Mouse (Mus musculus): ENCODE measurements around the gene Lin28a. TPM values are rescaled to one million over a fixed set of nuclear protein-coding genes. Genes with fewer than 3 reads are reported as not detected.

The Lin28a gene
- polyA plus RNA-seq, 1 experiment from 2014 or later = 0.16 TPM

- H3K36me3 ChIP-seq (ENCODE audit: control insufficient read depth, insufficient read depth, low read length) = peaks cover 36% of the 10 kb centered on the region
- 76% methylated on average over 8 of the region's 8 CpGs for WGBS
- no peak for ATAC-seq (ENCODE audit: insufficient number of reproducible peaks, insufficient read depth, low FRiP score, low read depth)
These were observed 46.9 kb downstream of the Lin28a start for GRCm38 (mm10) chr4:133971741-133972140.

GRCm38 (mm10) chr4:133970876-133971275 lies 47.8 kb downstream of the Lin28a start:
- WGBS = 90% methylated on average over 13 of the region's 13 CpGs
- H3K36me3 ChIP-seq (ENCODE audit: control insufficient read depth, insufficient read depth, low read length) = peaks cover 40% of the 10 kb centered on the region
- H3K9ac ChIP-seq (ENCODE audit: low read length) = no peak overlapping the region
- peaks cover 11 to 19% of the 10 kb centered on the region in 2 experiments for H3K4me1 ChIP-seq (ENCODE audit: control insufficient read depth in 2 of 2, insufficient read depth in 2 of 2, low read length in 2 of 2)
- H3K27me3 ChIP-seq (ENCODE audit: control insufficient read depth, insufficient read depth, low read length) = no peaks in the 10 kb centered on the region
- no peak overlapping the region for H3K4me2 ChIP-seq (ENCODE audit: low read length)
- ATAC-seq (ENCODE audit: insufficient number of reproducible peaks, insufficient read depth, low FRiP score, low read depth) = no peak
- H3K27ac ChIP-seq (replicated peaks in 1 of 2; ENCODE audit: control insufficient read depth in 1 of 2, insufficient read depth in 1 of 2, low read depth in 2 of 2, low read length in 2 of 2) = no peak overlapping the region
- H3K4me3 ChIP-seq (ENCODE audit: control insufficient read depth in 1 of 2, insufficient read depth in 1 of 2, low read depth in 1 of 2, low read length in 2 of 2) = no peak overlapping the region
- H3K9me3 ChIP-seq (ENCODE audit: control insufficient read depth, low read length) = no peaks in the 10 kb centered on the region

More at GRCm38 (mm10) chr4:133971741-133972140, 46.9 kb downstream of the Lin28a start:
- H3K4me1 ChIP-seq (ENCODE audit: control insufficient read depth in 2 of 2, insufficient read depth in 2 of 2, low read length in 2 of 2) = peaks cover 8 to 10% of the 10 kb centered on the region in 2 experiments; a peak in 3 of 4 replicates
- no peaks in the 10 kb centered on the region for H3K9me3 ChIP-seq (ENCODE audit: control insufficient read depth, low read length)
- no peaks in the 10 kb centered on the region for H3K27me3 ChIP-seq (ENCODE audit: control insufficient read depth, insufficient read depth, low read length)
- H3K27ac ChIP-seq (replicated peaks in 1 of 2; ENCODE audit: control insufficient read depth in 1 of 2, insufficient read depth in 1 of 2, low read depth in 2 of 2, low read length in 2 of 2) = no peak overlapping the region
- no peak overlapping the region for H3K4me2 ChIP-seq (ENCODE audit: low read length)
- H3K9ac ChIP-seq (ENCODE audit: low read length) = no peak overlapping the region
- no peak overlapping the region for H3K4me3 ChIP-seq (ENCODE audit: control insufficient read depth in 1 of 2, insufficient read depth in 1 of 2, low read depth in 1 of 2, low read length in 2 of 2)

- H3K9ac ChIP-seq (ENCODE audit: low read length) = no peak overlapping the region
- no peak for ATAC-seq (ENCODE audit: insufficient number of reproducible peaks, insufficient read depth, low FRiP score, low read depth)
- no peak overlapping the region for H3K27ac ChIP-seq (replicated peaks in 1 of 2; ENCODE audit: control insufficient read depth in 1 of 2, insufficient read depth in 1 of 2, low read depth in 2 of 2, low read length in 2 of 2)
- H3K27me3 ChIP-seq (ENCODE audit: control insufficient read depth, insufficient read depth, low read length) = no peaks in the 10 kb centered on the region
- no peak overlapping the region for H3K4me3 ChIP-seq (ENCODE audit: control insufficient read depth in 1 of 2, insufficient read depth in 1 of 2, low read depth in 1 of 2, low read length in 2 of 2)
- H3K36me3 ChIP-seq (ENCODE audit: control insufficient read depth, insufficient read depth, low read length) = peaks cover 45% of the 10 kb centered on the region
- H3K9me3 ChIP-seq (ENCODE audit: control insufficient read depth, low read length) = no peaks in the 10 kb centered on the region
- no peak overlapping the region for H3K4me2 ChIP-seq (ENCODE audit: low read length)
- peaks cover 11 to 20% of the 10 kb centered on the region in 2 experiments for H3K4me1 ChIP-seq (ENCODE audit: control insufficient read depth in 2 of 2, insufficient read depth in 2 of 2, low read length in 2 of 2)
- 45% methylated on average over 4 of the region's 4 CpGs for WGBS
These were observed 48.4 kb downstream of the Lin28a start for GRCm38 (mm10) chr4:133970196-133970595.

GRCm38 (mm10) chr4:133969114-133969770 lies 49.4 kb downstream of the Lin28a start:
- Histone ChIP-seq H3K27me3 (ENCODE audit: control insufficient read depth, insufficient read depth, low read length) (no peaks in the 10 kb centered on the region), H3K4me3 (ENCODE audit: control insufficient read depth in 1 of 2, insufficient read depth in 1 of 2, low read depth in 1 of 2, low read length in 2 of 2) (no peak overlapping the region; a peak in 1 of 4 replicates), H3K36me3 (ENCODE audit: control insufficient read depth, insufficient read depth, low read length) (peaks cover 49% of the 10 kb centered on the region), H3K9me3 (ENCODE audit: control insufficient read depth, low read length) (no peaks in the 10 kb centered on the region), H3K4me1 (ENCODE audit: control insufficient read depth in 2 of 2, insufficient read depth in 2 of 2, low read length in 2 of 2) (peaks cover 11 to 20% of the 10 kb centered on the region in 2 experiments), H3K4me2 (ENCODE audit: low read length) (peak overlapping the region; percentile 98), H3K9ac (ENCODE audit: low read length) (peak overlapping the region; percentile 98), H3K27ac (replicated peaks in 1 of 2; ENCODE audit: control insufficient read depth in 1 of 2, insufficient read depth in 1 of 2, low read depth in 2 of 2, low read length in 2 of 2) (no peak overlapping the region)
- no peak for ATAC-seq (ENCODE audit: insufficient number of reproducible peaks, insufficient read depth, low FRiP score, low read depth)
- 62% methylated on average over 8 of the region's 8 CpGs for WGBS

GRCm38 (mm10) chr4:133968150-133968921 lies 50.3 kb downstream of the Lin28a start, which contains the start of gene Hmgn2:
Gene Hmgn2 (minus strand): TSS chr4:133968650.
- H3K27me3 ChIP-seq (ENCODE audit: control insufficient read depth, insufficient read depth, low read length) = no peaks in the 10 kb centered on the region
- ATAC-seq (ENCODE audit: insufficient number of reproducible peaks, insufficient read depth, low FRiP score, low read depth) = peak; percentile 48
- under 1% methylated on average over 42 of the region's 42 CpGs for WGBS

GRCm38 (mm10) chr4:133967866-133968149 lies 50.8 kb downstream of the Lin28a start:
- Histone ChIP-seq H3K36me3 (ENCODE audit: control insufficient read depth, insufficient read depth, low read length) (peaks cover 61% of the 10 kb centered on the region), H3K27me3 (ENCODE audit: control insufficient read depth, insufficient read depth, low read length) (no peaks in the 10 kb centered on the region)
- WGBS = under 1% methylated on average over 27 of the region's 29 CpGs

More at GRCm38 (mm10) chr4:133968150-133968921, 50.3 kb downstream of the Lin28a start, which contains the start of gene Hmgn2:
- Histone ChIP-seq H3K4me1 (ENCODE audit: control insufficient read depth in 2 of 2, insufficient read depth in 2 of 2, low read length in 2 of 2) (peaks cover 11 to 20% of the 10 kb centered on the region in 2 experiments), H3K27ac (replicated peaks in 1 of 2; ENCODE audit: control insufficient read depth in 1 of 2, insufficient read depth in 1 of 2, low read depth in 2 of 2, low read length in 2 of 2) (peak within 1 kb of the TSS; percentile 99), H3K9me3 (ENCODE audit: control insufficient read depth, low read length) (no peaks in the 10 kb centered on the region), H3K36me3 (ENCODE audit: control insufficient read depth, insufficient read depth, low read length) (peaks cover 58% of the 10 kb centered on the region), H3K4me2 (ENCODE audit: low read length) (peak within 1 kb of the TSS; percentile 98), H3K9ac (ENCODE audit: low read length) (peak within 1 kb of the TSS; percentile 98), H3K4me3 (ENCODE audit: control insufficient read depth in 1 of 2, insufficient read depth in 1 of 2, low read depth in 1 of 2, low read length in 2 of 2) (peak within 1 kb of the TSS; percentile 79 to 97)

GRCm38 (mm10) chr4:133967138-133967865 lies 51.3 kb downstream of the Lin28a start:
- ATAC-seq (ENCODE audit: insufficient number of reproducible peaks, insufficient read depth, low FRiP score, low read depth) = peak; percentile 84
- Histone ChIP-seq H3K4me1 (ENCODE audit: control insufficient read depth in 2 of 2, insufficient read depth in 2 of 2, low read length in 2 of 2) (peaks cover 11 to 20% of the 10 kb centered on the region in 2 experiments), H3K9ac (ENCODE audit: low read length) (peak overlapping the region; percentile 98), H3K36me3 (ENCODE audit: control insufficient read depth, insufficient read depth, low read length) (peaks cover 64% of the 10 kb centered on the region), H3K4me2 (ENCODE audit: low read length) (peak overlapping the region; percentile 98), H3K9me3 (ENCODE audit: control insufficient read depth, low read length) (no peaks in the 10 kb centered on the region), H3K27me3 (ENCODE audit: control insufficient read depth, insufficient read depth, low read length) (no peaks in the 10 kb centered on the region), H3K27ac (replicated peaks in 1 of 2; ENCODE audit: control insufficient read depth in 1 of 2, insufficient read depth in 1 of 2, low read depth in 2 of 2, low read length in 2 of 2) (peak overlapping the region; percentile 99), H3K4me3 (ENCODE audit: control insufficient read depth in 1 of 2, insufficient read depth in 1 of 2, low read depth in 1 of 2, low read length in 2 of 2) (peak overlapping the region; percentile 79 to 97)
- WGBS = under 1% methylated on average over 96 of the region's 101 CpGs

More at GRCm38 (mm10) chr4:133967866-133968149, 50.8 kb downstream of the Lin28a start:
- H3K4me1 ChIP-seq (ENCODE audit: control insufficient read depth in 2 of 2, insufficient read depth in 2 of 2, low read length in 2 of 2) = peaks cover 11 to 20% of the 10 kb centered on the region in 2 experiments
- H3K9ac ChIP-seq (ENCODE audit: low read length) = peak overlapping the region; percentile 98
- peak overlapping the region; percentile 79 to 97 for H3K4me3 ChIP-seq (ENCODE audit: control insufficient read depth in 1 of 2, insufficient read depth in 1 of 2, low read depth in 1 of 2, low read length in 2 of 2)
- H3K4me2 ChIP-seq (ENCODE audit: low read length) = peak overlapping the region; percentile 98
- H3K9me3 ChIP-seq (ENCODE audit: control insufficient read depth, low read length) = no peaks in the 10 kb centered on the region
- ATAC-seq (ENCODE audit: insufficient number of reproducible peaks, insufficient read depth, low FRiP score, low read depth) = peak; percentile 83
- H3K27ac ChIP-seq (replicated peaks in 1 of 2; ENCODE audit: control insufficient read depth in 1 of 2, insufficient read depth in 1 of 2, low read depth in 2 of 2, low read length in 2 of 2) = peak overlapping the region; percentile 99

Data from heart, embryonic 14.5 days (tissue).